Comparison of ENCODE assay signal across 16 mouse cellular contexts in genomic region chr3:137211667-137212066, GRCm38 (mm10).
A peak's percentile ranks its signal among the peaks of the same experiment; 100 is the strongest.
DNase-seq lines count a peak whose midpoint lies in the region; ATAC-seq lines count a peak whose summit lies in the region.
"Had no signal": no experiment of that assay in that cellular context is flagged by ENCODE, and none has a peak within 500 bp of the region (broad histone marks: within the 10 kb centered on the region; RNA-seq: fewer than 3 reads in every experiment).

No protein-coding gene starts in this region.

- no peak overlapping the region for H3K27ac ChIP-seq in forebrain, embryonic 16.5 days (ENCODE audit: low read length)
- H3K27ac ChIP-seq in forebrain, embryonic 15.5 days (replicated peaks) = no peak overlapping the region
- 0 out of 2 replicates have a peak overlapping the region, but pooled peaks have one; percentile 1 for H3K27ac ChIP-seq in midbrain, embryonic 16.5 days (ENCODE audit: low read length)
- no peak overlapping the region for H3K27ac ChIP-seq in midbrain, embryonic 11.5 days (ENCODE audit: low read depth, low read length)
- H3K27ac ChIP-seq: embryonic facial prominence, embryonic 15.5 days; lung, embryonic 15.5 days had no signal

- DNase-seq in midbrain, embryonic 11.5 days (ENCODE audit: low spot score, missing footprints) = no peak
- peak; percentile 77 for DNase-seq in layer of hippocampus, adult 9-11 months
- peak; percentile 7 to 58 for DNase-seq in right cerebral cortex, postnatal 36 days (ENCODE audit: low spot score in 2 of 2)
- DNase-seq in gastrocnemius, postnatal 4 days (ENCODE audit: low spot score in 2 of 2) = no peak
- no peak for DNase-seq in adrenal gland, adult (ENCODE audit: inconsistent age in 2 of 2, low spot score in 1 of 2)
- DNase-seq: adrenal gland, postnatal 10 days; cerebellum, adult 11 months; heart, adult 11 months; kidney, adult 8-10 months; thymus, postnatal 4 days had no signal

- H3K4me1 ChIP-seq in forebrain, embryonic 16.5 days (replicated peaks; ENCODE audit: control insufficient read depth, insufficient read depth, low read length) = no peaks in the 10 kb centered on the region
- no peaks in the 10 kb centered on the region for H3K4me1 ChIP-seq in forebrain, embryonic 15.5 days
- H3K4me1 ChIP-seq in midbrain, embryonic 16.5 days (ENCODE audit: control insufficient read depth, insufficient read depth, low read length) = no peaks in the 10 kb centered on the region
- no peaks in the 10 kb centered on the region for H3K4me1 ChIP-seq in midbrain, embryonic 11.5 days (ENCODE audit: control insufficient read depth, insufficient read depth, low read length)
- H3K4me1 ChIP-seq: embryonic facial prominence, embryonic 15.5 days; lung, embryonic 15.5 days had no signal

- ATAC-seq in forebrain, embryonic 16.5 days = peak; percentile 75
- ATAC-seq in forebrain, embryonic 15.5 days (replicated peaks) = no peak; the same call in 1 of the 2 replicates
- ATAC-seq in midbrain, embryonic 16.5 days = no peak
- no peak for ATAC-seq in midbrain, embryonic 11.5 days (ENCODE audit: low FRiP score)

- H3K4me2 ChIP-seq in forebrain, embryonic 16.5 days (ENCODE audit: low read length) = no peak overlapping the region
- H3K4me2 ChIP-seq in forebrain, embryonic 15.5 days (replicated peaks) = no peak overlapping the region
- H3K4me2 ChIP-seq in midbrain, embryonic 16.5 days (ENCODE audit: low read length) = no peak overlapping the region
- H3K4me2 ChIP-seq in midbrain, embryonic 11.5 days = no peak overlapping the region
- H3K4me2 ChIP-seq: embryonic facial prominence, embryonic 15.5 days; liver, embryonic 11.5 days; lung, embryonic 15.5 days had no signal

- 59% methylated on average over 3 of the region's 3 CpGs for WGBS in forebrain, embryonic 16.5 days
- WGBS in forebrain, embryonic 15.5 days = 64% methylated on average over 3 of the region's 3 CpGs
- 55% methylated on average over 3 of the region's 3 CpGs for WGBS in midbrain, embryonic 16.5 days
- 71% methylated on average over 3 of the region's 3 CpGs for WGBS in midbrain, embryonic 11.5 days

- H3K36me3 ChIP-seq in forebrain, embryonic 16.5 days (ENCODE audit: control insufficient read depth, insufficient read depth) = no peaks in the 10 kb centered on the region
- no peaks in the 10 kb centered on the region for H3K36me3 ChIP-seq in forebrain, embryonic 15.5 days
- no peaks in the 10 kb centered on the region for H3K36me3 ChIP-seq in midbrain, embryonic 16.5 days (ENCODE audit: control insufficient read depth, insufficient read depth, low read length)
- no peaks in the 10 kb centered on the region for H3K36me3 ChIP-seq in midbrain, embryonic 11.5 days (ENCODE audit: control insufficient read depth, insufficient read depth, low read length)
- H3K36me3 ChIP-seq: embryonic facial prominence, embryonic 15.5 days; lung, embryonic 15.5 days had no signal

- H3K27me3 ChIP-seq in forebrain, embryonic 16.5 days (replicated peaks; ENCODE audit: control insufficient read depth, insufficient read depth, low read length) = no peaks in the 10 kb centered on the region
- H3K27me3 ChIP-seq in forebrain, embryonic 15.5 days = no peaks in the 10 kb centered on the region
- no peaks in the 10 kb centered on the region for H3K27me3 ChIP-seq in midbrain, embryonic 16.5 days (ENCODE audit: control insufficient read depth, insufficient read depth, low read depth, low read length)
- H3K27me3 ChIP-seq in midbrain, embryonic 11.5 days (ENCODE audit: control insufficient read depth, insufficient read depth, low read length) = no peaks in the 10 kb centered on the region
- H3K27me3 ChIP-seq: embryonic facial prominence, embryonic 15.5 days; lung, embryonic 15.5 days had no signal

- no peak overlapping the region for H3K9ac ChIP-seq in forebrain, embryonic 16.5 days (replicated peaks; ENCODE audit: low read depth, low read length)
- no peak overlapping the region for H3K9ac ChIP-seq in forebrain, embryonic 15.5 days (replicated peaks)
- no peak overlapping the region for H3K9ac ChIP-seq in midbrain, embryonic 16.5 days (ENCODE audit: low read depth, low read length)
- H3K9ac ChIP-seq in midbrain, embryonic 11.5 days (ENCODE audit: low read length) = no peak overlapping the region
- H3K9ac ChIP-seq: embryonic facial prominence, embryonic 15.5 days; lung, embryonic 15.5 days had no signal

- H3K4me3 ChIP-seq in forebrain, embryonic 16.5 days (replicated peaks; ENCODE audit: low read length) = no peak overlapping the region
- H3K4me3 ChIP-seq in forebrain, embryonic 15.5 days = no peak overlapping the region
- no peak overlapping the region for H3K4me3 ChIP-seq in midbrain, embryonic 16.5 days (ENCODE audit: low read depth, low read length)
- no peak overlapping the region for H3K4me3 ChIP-seq in midbrain, embryonic 11.5 days (ENCODE audit: low read depth, low read length)
- H3K4me3 ChIP-seq: embryonic facial prominence, embryonic 15.5 days; lung, embryonic 15.5 days had no signal

- H3K9me3 ChIP-seq in forebrain, embryonic 16.5 days (ENCODE audit: control insufficient read depth, low read length) = no peaks in the 10 kb centered on the region
- H3K9me3 ChIP-seq in forebrain, embryonic 15.5 days = no peaks in the 10 kb centered on the region
- H3K9me3 ChIP-seq in midbrain, embryonic 16.5 days (replicated peaks; ENCODE audit: control insufficient read depth, low read length, poor library complexity, severe bottlenecking) = no peaks in the 10 kb centered on the region
- H3K9me3 ChIP-seq in midbrain, embryonic 11.5 days (ENCODE audit: control insufficient read depth, low read length) = no peaks in the 10 kb centered on the region
- H3K9me3 ChIP-seq: embryonic facial prominence, embryonic 15.5 days; lung, embryonic 15.5 days had no signal

Comparison
In these comparisons a context has a peak if more than half of its experiments do, and no peak if none do; other contexts are left out.
1. DNase-seq: peak in layer of hippocampus, adult 9-11 months (single experiment) and right cerebral cortex, postnatal 36 days (2 of 2); none in midbrain, embryonic 11.5 days (single experiment), gastrocnemius, postnatal 4 days (0 of 2) and adrenal gland, adult (0 of 2).